Mouse (Mus musculus) olfactory bulb, adult 2 months (tissue): Measurements from ENCODE around the gene 3110082I17Rik. TPM values are rescaled to one million over a fixed set of nuclear protein-coding genes. Genes with fewer than 3 reads are reported as not detected.

ENCODE experiments used
- H3K27ac ChIP-seq: fragments of 200-500 bp; 2 replicates; pipeline ENCODE4 v1.5.1; 2012; ENCODE audit warnings: low read depth, low read length; ENCODE audit not compliant: insufficient read depth
- H3K4me1 ChIP-seq: fragments of 200-500 bp; 2 replicates; pipeline ENCODE4 v1.6.1; 2012; ENCODE audit warnings: low read length; ENCODE audit not compliant: control insufficient read depth, insufficient read depth
- H3K4me3 ChIP-seq: fragments of 200-500 bp; 2 replicates; pipeline ENCODE4 v1.5.1; 2012; ENCODE audit warnings: mild to moderate bottlenecking, low read depth, low read length, moderate library complexity; ENCODE audit not compliant: insufficient read depth
- CTCF ChIP-seq: fragments of 200-500 bp; IDR thresholded peaks from 2 replicates; pipeline ENCODE4 v1.5.1; 2012; ENCODE audit warnings: low read depth, mild to moderate bottlenecking, low read length, moderate library complexity; ENCODE audit not compliant: insufficient read depth
- POLR2A ChIP-seq: fragments of 200-500 bp; IDR thresholded peaks from 2 replicates; pipeline ENCODE4 v1.6.1; 2012; ENCODE audit warnings: mild to moderate bottlenecking, low read depth, low read length, moderate library complexity; ENCODE audit not compliant: insufficient read depth
- WGBS: fragments of 180-500 bp; shearing (Covaris S2); methylation state at CpG from one replicate; pipeline ENCODE4 v1.1.7; 2018; 5-methylcytosine and 5-hydroxymethylcytosine counted together
- polyA plus RNA-seq: library from polyadenylated mRNA; stranded (reverse); fragments of >200 nt; gene quantifications from 2 replicates; pipeline ENCODE4 v1.2.4, GENCODE M21; 2012; ENCODE audit warnings: low replicate concordance; ENCODE audit not compliant: missing spikeins, insufficient read depth, insufficient read length

3110082I17Rik gene
- polyA plus RNA-seq, 1 experiment = not detected

DNA sequence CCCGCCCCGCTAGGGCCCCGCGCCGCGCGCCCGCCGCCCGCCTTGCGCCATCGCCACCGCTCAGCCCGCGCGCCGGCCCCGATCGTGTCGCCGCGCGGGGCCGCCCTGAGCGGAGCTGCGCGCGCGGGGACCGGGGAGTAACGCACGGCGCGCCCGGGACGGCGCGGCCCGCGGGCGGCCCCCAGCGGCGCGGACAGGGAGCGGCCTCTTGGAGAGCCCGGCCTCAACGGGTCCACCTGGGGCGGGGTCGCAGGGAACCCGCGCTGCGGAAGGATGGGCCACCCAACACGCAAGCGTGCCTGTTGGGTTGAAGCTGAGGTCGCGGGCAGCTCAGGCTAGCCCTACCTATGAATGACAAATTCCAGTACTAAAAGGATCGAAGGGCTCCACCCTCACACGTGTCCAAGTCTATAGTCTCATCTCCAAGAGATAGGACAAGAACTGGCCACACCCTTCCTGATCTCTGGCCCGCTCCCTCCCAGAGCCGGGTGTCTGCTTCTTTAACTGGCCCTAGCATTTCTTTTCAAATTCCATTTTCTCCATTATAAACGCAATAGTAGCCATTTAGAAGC, 134.8 kb downstream of the 3110082I17Rik start, which contains the start of gene Adap1:
Gene Adap1 (minus strand): TSS at position 228 of the 572 bp plus-strand sequence.
- Histone ChIP-seq H3K4me1 (peaks cover 27% of the 10 kb centered on the region), H3K27ac (peak within 1 kb of the TSS; percentile 74), H3K4me3 (peak within 1 kb of the TSS; percentile 88)
- WGBS = 7% methylated on average over 61 of the region's 61 CpGs
- TF ChIP-seq CTCF = peak; percentile 61; the same call in 1 of the 2 replicates
- TF ChIP-seq POLR2A = no peak

DNA sequence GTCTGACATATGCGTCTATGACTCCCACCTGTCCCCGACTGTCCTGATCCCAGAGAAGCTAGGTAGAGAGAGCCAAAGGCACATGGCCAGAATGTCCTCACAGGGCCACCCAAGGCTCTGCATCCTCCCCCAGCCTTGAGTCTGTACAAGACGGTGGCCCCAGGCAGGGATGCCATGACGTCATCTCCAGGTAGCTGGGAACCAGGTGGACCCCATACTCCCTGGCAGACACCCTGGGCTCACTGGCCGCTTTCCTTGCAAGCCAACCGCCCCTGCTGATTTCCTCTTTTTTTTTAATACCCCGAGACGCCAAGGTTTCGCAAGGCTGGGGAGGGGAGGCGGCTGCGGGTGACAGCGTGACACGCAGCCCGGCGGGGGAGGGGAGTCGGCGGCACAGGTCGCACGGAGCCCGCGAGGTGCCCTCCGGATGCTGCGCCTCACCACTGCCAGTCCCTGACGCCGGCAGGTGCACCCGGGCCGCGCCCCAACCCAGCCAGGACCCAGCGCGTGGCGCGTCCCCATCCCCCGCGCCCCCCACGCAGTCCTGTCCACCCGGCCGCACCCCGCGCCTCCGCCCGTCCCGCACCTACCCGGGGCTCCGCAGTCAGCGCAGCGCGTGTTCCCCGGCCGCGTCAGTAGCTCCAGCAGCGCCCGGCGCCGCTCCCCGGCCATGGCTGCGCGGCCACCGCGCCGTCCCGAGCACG, 135.5 kb downstream of the 3110082I17Rik start:
- H3K4me1 ChIP-seq = peaks cover 32% of the 10 kb centered on the region
- TF ChIP-seq CTCF = no peak
- H3K27ac ChIP-seq = peak overlapping the region; percentile 74
- H3K4me3 ChIP-seq = peak overlapping the region; percentile 88
- 2% methylated on average over 62 of the region's 62 CpGs for WGBS

DNA sequence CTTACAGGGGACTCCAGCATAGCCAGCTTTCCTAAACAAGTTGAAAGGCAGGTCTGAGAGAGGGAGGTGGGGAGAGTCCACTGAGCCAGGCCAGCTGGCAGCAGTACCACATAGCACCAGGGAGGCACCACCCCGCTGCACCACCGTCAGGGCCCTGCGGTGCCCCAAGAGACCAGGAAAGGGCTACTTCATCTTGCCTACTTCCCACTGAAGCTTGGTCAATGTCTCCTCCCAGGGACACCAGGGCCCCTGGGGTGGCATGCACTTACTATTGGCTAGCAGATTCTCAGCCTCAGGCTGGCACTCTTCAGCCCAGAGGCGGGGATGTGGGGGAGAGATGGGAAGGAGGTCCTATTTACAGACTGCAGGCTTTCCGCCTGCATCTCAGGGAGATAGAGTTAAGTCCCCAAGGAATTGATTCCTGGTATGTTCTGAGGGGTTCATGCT, 136.3 kb downstream of the 3110082I17Rik start:
- TF ChIP-seq CTCF (no peak), POLR2A (no peak)
- WGBS = 16% methylated on average over 5 of the region's 5 CpGs
- H3K27ac ChIP-seq = peak overlapping the region; percentile 74

DNA sequence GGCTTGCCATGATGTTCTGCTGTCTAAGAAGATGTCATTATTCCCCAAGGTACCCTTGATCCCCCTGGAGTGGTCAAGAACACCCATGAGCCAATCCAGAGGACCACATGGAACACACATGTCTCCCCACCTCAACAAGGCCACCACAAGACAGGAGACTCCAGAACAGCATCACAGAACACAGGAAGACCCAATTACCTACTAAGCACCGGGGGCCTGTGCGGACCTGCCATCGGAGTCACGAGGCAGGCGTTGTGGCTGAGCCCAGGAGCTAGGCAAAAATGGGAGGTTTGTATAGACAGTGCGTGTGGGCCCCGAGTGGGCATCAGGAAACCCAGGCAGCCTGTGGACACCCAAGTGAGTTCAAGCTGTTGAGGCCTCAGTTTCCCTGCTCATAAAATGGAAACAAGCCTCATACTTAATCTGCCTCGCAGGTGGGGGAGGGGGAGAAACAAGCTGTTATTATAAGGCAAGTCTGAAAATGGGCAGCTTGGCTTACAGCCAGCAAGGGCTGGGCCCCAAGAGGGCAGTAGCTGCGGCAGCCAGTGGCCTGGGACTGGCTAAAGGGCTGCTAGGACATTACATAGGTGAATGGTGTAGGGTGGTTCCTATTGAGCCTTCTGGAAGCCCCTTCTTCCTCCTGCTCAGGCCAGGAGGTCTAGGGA, 136.9 kb downstream of the 3110082I17Rik start:
- Histone ChIP-seq H3K4me1 (peaks cover 35% of the 10 kb centered on the region), H3K4me3 (peak overlapping the region; percentile 88), H3K27ac (no peak overlapping the region; the same call in 1 of the 2 replicates)
- TF ChIP-seq POLR2A (no peak), CTCF (no peak)
- 74% methylated on average over 9 of the region's 9 CpGs for WGBS

More for the DNA sequence above, 136.3 kb downstream of the 3110082I17Rik start:
- peaks cover 32% of the 10 kb centered on the region for H3K4me1 ChIP-seq
- peak overlapping the region; percentile 88 for H3K4me3 ChIP-seq

DNA sequence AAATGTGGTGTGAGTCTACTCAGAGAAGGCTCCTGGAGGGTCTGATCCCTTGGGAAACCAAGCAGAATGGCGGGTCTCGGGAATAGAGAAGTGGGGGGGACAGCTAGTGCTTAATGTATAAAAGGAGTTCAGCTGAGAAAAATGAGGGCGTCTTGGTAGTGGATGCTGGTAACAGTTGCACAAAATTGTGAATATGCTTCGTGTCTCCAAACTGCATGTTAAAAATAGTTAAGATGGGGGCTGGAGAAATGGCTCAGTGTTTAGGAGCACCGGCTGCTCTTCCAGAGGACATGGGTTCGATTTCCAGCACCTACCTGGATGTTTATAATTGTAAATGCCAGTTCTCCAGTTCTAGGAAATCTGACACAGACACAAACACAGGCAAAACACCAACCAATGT, 139.0 kb downstream of the 3110082I17Rik start:
- TF ChIP-seq CTCF (no peak), POLR2A (no peak)
- Histone ChIP-seq H3K27ac (no peak overlapping the region), H3K4me3 (no peak overlapping the region), H3K4me1 (peaks cover 50% of the 10 kb centered on the region)
- WGBS = 56% methylated on average over 6 of the region's 6 CpGs

DNA sequence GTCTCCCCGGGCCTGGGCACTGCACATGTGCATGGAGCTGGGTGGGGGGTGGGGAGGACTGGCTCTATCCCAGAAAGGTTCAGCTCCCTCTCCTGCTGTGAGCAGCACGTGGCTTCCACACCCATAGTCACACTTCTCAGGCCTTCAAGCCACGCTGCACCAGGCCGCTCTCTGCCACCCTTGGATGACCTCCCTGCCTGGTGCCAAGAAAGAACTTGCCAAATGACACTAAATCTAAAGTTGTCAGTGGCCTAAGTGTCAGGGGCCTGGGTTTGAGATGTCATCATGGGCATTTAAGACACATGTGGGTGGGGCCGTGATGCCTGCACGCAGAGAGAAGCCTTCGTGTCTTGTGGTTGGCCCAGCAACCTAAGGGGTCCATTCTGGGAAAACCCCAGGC, 139.9 kb downstream of the 3110082I17Rik start:
- WGBS = 73% methylated on average over 7 of the region's 7 CpGs
- H3K27ac ChIP-seq = no peak overlapping the region

DNA sequence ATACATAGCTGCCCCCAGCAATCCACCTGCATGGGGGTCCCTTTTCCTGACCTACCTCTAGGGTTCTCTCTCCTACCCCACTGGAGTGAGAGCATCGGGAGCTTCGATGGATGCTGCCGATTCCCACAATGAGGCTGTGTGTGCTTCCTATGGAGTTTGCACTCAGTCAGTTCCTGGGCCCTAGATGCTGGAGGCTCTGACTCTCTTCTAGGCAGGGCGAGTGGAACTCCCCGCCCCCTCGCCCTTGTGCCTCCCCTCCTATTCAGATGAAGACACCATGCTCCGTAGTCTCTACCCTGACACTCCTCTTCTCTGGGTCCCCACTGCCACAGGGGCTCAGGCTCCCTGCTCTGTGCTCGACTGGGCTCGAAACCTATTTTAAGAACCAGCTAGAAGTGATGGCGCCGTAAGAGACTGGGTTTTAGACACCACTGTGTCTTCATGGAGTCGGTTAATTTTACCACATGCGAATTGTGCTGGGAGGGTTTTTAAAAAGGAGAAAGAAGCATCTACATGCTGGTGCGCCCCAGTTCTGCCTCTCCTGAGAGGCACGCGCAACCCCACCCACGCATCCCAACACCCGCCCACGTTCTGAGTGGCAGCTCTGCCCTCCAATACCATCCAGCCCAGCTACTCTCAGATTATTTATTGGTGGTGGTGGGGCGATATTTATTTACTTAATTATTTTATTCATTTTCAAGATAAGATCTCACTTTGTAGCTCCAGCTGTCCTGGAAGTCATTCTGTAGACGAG, 142.4 kb downstream of the 3110082I17Rik start:
- Histone ChIP-seq H3K4me1 (peaks cover 27% of the 10 kb centered on the region), H3K27ac (peak overlapping the region; percentile 69), H3K4me3 (peak overlapping the region; percentile 31)
- 39% methylated on average over 21 of the region's 21 CpGs for WGBS
- TF ChIP-seq CTCF = no peak
- TF ChIP-seq POLR2A = 0 out of 2 replicates have a peak, but pooled peaks have one; percentile 26

More for the DNA sequence above, 139.9 kb downstream of the 3110082I17Rik start:
- no peak for TF ChIP-seq CTCF
- TF ChIP-seq POLR2A = no peak
- H3K4me1 ChIP-seq = peaks cover 46% of the 10 kb centered on the region
- no peak overlapping the region for H3K4me3 ChIP-seq

DNA sequence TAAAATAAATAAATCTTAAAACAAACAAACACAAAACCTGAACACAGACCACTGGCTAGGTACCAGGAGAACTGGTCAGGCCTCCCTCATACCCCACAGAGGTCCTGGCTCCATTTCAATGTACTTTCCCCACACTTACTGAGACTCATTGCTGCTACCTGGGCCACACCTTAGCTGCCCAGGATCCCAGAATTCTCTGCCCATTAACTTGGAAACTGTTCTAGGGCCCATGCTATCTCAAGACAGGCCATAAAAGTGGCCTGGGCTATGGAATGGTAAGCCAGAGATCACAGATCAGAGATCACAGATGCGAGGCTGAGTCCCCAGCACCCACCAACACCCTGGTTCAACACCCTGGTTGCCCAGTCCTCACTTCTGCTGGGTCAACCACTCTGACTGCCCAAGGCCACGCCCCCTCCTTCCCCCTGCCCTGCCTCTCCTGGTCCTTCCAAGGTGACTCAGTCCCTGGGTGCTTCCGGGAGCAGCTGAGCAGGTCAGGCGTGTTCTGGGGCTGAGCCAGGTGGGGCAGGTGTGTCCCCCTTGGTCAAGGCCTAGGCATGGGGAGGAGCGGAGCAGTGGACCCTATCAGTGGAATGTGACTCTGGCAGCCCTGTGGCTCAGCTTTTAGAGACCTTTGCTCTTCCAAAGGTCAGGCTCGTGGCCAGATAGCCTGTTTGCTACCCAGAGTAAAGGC, 143.2 kb downstream of the 3110082I17Rik start:
- no peak for TF ChIP-seq CTCF
- peaks cover 24% of the 10 kb centered on the region for H3K4me1 ChIP-seq
- H3K27ac ChIP-seq = peak overlapping the region; percentile 69
- H3K4me3 ChIP-seq = peak overlapping the region; percentile 31; the same call in 1 of the 2 replicates
- WGBS = 77% methylated on average over 6 of the region's 6 CpGs
